Mouse (Mus musculus) MEL-GATA-1-ER (cell line): ENCODE data around the gene Cavin1.
A peak's percentile ranks its signal among the peaks of the same experiment; 100 is the strongest.
"Not testable (repeated sequence)": the region's sequence is repeated elsewhere in the genome, so short reads cannot be mapped to it uniquely, and the experiment has no call there.

Source experiments
- DNase-seq: peaks from one replicate; pipeline ENCODE4 v3.0.0-alpha.2; 2012; ENCODE audit warnings: low read depth; ENCODE audit errors: extremely low read depth

Gene Cavin1

DNA sequence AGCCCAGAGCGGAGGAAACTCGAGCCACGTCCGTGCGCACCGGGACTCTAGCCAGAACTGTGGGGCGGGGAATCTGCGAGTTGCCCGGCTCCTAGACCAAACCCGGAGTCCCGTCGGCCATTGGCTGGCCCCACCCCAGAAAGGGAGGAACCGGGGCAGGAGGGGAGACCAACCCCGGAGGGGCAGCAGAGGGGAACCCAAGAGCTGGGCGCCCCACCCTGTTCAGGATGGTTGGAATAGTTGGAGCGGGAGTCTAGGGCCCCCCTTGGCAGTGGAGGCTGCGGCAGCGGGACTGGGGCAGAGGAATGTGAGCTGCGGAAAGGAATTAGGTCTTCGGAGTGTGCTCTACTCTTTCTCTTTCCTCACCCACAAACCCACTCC lies at the start of gene Cavin1:
TSS of gene Cavin1 (minus strand) at position 331 of the 381 bp plus-strand sequence.
- no peak for DNase-seq

DNA sequence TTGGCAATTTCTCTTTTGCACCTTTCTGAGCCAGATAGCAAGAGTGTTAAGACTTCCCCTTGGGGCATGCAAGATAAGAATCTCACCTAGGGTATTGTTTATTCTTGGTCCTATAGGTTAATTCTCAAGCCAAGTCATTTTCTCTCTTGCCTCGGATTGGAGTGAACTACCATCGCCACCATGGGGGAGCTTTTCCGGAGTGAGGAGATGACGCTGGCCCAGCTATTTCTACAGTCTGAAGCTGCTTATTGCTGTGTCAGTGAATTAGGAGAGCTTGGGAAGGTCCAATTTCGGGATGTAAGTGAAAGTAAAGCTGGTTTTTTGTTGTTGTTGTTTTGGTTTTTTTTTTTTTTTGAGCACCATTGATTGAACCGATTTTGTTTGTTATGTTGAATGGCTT lies 41.0 kb upstream of the Cavin1 start:
- no peak for DNase-seq

DNA sequence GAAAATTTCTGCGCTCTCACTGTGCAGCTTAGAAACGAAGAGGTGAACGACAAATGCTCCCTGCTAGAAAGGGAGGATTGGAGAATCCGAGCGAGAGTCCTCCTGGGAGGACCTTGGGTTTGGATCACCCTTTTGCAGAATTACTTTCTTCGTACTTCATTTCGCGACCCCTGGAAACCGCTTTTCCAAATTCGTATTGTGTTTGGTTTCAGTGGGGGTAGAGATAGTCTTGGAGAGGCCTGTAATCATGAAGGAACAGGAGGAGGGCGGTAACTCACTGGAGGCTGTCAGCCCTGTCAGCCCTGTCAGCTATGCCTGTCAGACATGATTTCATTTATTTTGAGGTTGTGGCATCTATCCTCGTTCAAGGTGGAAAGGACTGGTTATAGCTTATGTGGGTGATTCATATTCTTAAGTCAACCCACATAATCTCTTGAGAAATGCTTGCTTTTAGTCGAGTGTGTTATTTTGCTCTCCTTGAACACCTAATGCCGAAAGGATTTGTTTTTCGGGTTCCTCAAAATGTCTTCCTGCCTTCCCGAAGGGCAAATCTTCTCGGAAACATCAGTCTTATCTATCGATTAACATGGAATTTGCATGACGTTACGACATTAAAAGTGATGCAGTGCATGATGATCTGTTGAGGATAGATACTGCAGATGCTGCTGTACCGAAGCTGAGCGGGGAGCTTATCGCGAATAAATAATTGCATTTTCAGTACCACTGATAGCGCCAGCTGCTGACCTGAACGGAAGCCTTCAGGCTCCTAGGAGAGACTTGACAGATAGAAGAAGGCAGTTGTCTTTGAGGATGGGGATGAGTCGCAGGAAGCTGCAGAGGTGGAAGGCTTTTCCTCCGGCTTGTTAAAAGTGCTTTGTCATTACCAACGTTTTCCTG lies 39.4 kb upstream of the Cavin1 start:
- DNase-seq, result peak; percentile 70

DNA sequence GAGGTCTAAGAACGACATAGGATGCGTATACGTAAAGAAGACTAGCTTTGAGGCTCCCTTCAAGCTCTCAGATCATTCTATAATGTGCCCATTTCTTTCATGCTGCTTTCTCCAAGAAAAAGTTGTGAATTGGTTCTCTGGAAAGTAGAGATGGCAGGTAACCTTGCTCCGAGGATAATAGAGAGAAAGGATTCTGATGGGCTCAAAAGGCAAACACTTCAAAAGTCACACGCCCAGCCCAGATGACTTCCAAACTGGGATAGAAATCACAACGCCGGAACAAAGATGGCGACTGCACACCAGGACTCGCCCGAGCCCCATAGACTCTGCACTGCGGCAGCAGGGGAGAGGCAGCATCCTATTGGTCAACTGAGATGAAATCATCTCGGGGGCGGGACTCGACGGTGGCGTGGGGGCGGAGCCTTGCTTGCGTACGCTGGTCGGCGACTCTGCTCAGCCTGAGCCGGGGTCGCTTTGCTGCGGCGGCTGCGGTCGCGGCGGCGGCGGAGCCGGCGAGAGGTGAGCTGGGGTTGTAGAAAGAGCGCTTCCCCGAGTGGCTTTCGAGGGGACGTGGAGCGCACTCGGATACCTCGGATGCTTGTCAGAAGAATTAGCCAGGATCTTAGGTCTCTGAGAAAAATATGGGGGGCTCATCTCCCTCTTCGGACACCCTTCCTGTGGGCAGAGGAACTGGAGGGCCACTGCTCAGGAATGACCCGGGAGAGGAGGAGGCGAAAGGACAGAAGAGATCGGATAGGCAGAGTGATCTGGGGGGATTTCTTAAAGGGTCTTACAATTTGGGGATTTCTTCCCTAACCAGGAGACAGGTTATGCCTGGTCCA lies 38.6 kb upstream of the Cavin1 start, which contains the start of gene Atp6v0a1:
TSS of gene Atp6v0a1 (plus strand) at position 407 of the 842 bp plus-strand sequence.
- peak; percentile 88 for DNase-seq

DNA sequence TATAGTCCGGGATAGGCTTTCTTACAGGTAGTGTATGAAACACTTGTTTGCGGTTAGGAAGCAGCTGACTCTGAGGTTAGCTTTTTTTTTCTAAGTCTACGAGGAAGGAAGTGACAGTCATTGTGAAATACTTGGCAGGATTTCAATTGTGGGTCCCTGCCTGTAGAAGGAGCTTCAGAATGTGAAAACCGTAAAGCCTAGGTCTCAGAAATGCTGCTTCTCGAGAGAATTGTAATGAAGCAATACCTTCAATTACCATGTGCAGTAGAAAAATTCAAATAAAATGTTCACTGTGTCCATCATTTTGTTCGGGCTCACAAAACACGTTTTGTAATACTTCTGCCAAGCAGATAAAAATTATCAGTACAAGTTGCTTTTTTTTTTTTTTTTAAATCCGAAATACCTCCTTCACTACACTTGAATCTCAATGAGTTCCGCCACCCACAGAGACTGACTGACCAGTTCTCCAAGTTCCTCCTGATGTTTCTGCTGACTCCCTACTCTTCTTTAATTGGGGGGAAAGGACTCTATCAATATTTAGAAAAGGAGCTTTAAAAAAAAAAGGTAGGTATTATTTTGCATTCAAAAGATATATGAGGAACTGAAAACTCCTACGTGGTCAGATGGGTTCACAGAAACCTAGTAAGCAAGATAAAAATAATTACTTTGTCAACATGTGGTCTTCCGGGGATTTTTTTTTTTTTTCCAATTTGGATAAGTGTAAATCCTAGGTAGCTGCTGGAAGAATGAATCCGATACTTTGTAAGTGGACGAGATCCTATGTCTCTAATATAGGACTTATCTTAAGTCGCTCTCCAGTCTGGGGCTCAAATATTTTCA lies 37.7 kb upstream of the Cavin1 start:
- peak; percentile 88 for DNase-seq

DNA sequence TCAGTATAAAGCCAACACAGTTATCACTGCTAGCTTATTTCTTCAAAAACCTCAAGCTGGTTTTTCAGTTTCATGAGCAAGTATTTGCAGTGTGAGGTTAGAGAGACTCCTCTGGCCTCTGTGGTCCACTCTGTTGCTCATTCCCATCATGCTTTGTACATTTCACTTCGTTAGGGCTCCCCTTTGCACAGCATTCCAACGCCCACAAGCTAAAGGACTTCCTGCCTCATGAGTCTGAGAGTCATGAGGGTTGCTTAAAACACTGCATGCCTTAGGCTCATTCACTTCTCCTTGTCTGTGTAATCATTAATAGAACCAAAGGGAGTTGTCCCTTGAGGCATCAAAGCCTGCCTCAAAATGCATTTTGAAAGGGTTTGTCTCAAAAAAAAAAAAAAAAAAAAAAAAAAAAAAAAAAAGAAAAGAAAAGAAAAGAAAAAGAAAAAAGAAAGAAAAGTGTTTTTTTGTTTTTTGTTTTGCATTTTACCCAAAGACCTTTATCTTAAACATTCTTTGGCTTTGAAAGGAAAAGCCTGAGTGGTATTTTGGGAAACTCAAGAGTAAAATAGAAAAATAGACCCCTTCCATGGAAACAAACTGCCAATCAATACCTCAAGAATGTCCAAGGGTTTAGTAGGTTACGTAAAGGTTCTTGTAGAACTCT lies 32.5 kb upstream of the Cavin1 start:
- no peak for DNase-seq

DNA sequence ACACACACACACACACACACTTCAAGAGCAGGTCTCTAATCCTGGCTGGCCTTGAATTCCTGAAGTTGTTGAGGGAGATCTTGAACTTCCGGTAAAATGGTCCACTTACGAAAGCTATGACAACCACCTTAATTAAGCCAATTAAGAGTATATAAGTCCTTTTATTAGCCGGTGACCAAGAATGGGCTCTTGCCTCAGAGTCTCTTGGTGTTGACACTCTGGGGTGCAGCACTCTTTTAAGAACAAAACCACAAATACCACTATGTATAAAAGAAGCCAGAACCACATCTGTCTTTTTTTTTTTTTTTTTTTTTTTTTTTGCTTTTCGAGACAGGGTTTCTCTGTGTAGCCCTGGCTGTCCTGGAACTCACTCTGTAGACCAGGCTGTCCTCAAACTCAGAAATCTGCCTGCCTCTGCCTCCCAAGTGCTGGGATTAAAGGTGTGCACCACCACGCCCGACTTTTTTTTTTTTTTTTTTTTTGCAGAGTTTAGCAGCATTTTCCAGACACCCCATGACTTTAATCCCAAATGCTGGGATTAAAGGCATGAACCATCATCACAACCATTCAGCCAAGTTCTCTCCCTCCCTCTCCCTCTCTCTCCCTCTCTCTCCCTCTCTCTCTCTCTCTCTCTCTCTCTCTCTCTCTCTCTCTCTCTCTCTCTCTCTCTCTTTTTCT lies 31.3 kb upstream of the Cavin1 start:
- DNase-seq, result not testable (repeated sequence)

DNA sequence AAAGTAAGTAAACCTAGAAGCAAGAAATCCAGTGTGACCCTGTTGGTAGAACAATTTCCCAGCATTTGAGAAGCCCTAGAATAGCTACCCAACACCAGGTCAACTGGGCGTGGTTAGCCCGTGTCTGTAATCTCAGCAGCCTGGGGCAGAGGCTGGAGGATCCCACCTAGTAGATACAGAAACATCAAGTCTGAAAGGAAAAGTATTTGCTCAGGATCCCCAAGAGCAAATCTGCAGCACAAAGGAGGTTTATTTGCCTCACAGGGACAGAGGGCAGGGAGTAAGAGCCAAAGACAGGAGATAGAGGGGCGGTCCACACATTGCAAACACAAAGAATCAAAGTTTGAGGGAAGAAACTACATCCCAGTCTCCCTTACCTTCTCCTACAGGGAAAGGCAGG lies 28.6 kb upstream of the Cavin1 start:
- no peak for DNase-seq

DNA sequence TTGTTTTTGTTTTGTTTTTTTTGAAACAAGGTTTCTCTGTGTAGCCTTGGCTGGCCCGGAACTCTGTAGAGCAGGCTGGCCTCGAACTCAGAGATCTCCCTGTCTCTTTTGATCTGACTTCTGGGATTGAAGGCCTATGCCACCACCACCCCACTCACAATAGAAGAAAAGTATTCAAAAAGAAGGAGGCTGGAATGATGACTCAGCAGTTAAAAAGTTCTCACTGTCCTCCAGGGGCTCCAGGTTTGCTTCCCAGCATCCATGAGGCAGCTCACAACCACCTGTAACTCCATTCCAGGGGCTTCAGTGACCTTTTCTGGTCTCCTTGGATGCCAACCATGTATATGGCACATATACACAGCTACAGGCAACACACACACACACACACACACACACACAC lies 28.1 kb upstream of the Cavin1 start:
- no peak for DNase-seq

DNA sequence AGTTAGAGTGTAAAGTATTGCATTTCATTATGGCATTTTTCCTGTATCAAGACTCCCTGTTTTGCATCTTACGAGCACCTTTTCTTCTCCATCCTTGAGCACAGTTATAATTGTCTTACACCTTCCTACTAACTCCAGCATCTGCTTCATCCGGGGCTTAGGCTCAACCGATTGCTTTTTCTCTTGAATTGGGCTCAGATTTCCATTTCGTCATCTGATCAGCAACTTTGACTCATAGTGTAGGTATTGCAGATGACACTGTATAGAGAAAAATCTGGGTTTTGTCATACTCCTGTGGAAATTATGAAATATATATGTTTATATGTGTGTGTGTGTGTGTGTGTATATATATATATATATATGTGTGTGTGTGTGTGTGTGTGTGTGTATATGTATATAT lies 25.8 kb upstream of the Cavin1 start:
- DNase-seq, result no peak

DNA sequence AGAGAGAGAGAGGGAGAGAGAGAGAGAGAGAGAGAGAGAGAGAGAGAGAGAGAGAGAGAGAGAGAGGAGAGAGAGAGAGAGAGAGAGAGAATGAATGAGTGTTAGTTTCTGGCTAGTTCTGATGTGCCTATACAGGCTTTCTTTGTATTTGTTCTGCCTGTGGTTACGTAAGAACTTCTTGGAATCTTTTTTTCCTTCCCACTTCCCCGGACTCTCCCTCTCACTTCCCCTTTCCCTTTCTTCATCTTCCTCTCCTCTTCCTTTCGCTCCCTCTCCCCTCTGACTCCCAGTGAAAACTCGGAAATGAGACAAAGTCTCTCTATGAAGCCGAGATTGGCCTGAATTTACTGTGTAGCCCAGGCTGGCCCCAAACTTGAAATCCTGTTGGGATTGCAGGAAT lies 24.0 kb upstream of the Cavin1 start:
- DNase-seq, result no peak

DNA sequence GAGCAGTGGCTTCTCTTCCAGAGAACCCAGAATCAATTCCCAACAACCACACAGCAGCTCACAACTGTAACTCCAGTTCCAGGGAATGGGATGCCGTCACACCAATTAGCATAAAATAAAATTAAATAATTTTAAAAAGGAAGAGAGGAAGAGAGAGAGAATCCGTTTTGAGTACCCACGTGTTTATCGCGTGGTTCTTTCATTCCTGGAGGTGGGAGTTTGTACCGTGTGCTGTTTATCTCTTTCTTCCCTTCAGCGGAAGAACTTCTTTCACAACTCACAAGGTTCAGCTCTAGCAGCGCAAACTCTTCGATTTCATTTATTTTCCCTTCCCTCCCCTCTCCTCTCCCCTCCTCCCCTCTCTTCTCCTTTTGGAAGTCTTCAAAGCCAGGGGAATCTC lies 23.5 kb upstream of the Cavin1 start:
- DNase-seq, result no peak

DNA sequence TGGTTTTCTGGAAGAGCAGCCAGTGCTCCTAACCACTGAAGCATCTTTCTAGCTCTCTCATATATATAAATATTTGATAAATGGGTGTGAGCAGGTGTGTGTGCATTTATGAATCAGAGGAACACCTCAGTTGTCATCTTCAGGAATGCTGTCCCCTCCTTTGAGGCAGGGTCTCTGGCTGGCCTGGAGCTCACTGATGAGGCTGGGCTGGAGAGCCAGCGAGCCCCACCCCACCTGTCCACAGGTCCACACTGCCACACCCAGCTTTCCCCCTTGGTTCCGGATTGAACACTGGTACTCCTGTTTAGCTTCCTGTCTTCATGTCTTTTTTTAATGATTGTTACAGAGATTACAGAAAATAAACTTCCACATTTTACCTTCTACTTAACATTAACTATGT lies 22.8 kb upstream of the Cavin1 start:
- DNase-seq, result no peak

DNA sequence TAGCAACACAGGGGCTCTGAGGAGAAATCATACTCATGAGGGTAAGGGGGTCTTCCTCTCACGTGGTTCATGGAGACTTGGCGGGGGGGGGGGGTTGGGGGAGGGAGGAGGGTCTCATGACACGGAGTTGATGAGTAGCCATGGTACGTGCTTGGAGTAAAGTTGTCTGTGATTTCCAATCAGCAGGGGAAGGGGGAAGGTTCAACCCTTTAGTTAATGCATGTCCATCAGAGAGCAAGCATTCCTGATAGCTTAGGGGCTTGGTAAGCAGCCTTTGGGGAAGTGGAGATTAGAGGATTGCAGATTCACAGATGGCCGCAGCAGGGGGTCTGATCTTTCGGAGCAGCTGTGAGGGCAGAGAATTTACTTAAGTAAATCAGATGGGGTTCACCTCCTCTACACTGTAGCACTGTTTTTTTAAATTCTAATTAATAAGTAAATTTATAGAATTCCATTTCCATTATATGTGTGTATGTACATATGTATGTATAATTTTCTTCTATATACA lies 20.4 kb upstream of the Cavin1 start:
- DNase-seq, result no peak

DNA sequence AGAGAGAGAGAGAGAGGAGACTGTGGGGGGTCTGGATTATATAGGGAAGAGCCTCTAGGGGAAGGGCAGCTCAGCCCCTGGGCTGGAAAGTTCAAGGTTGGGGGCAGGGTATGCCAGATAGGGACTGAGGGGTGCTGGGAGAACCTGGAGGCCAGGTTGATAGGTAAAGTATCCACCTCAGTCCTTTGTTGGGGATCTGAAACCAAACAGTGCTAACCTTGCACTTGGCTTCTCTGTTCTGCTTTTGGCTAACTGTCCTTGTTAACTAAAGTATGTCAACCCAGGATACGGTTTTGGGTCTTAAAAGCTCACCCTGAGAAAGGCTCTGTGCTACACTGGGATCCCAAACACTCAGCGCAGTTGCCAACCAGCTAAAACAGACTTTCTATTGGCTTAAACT lies 19.0 kb upstream of the Cavin1 start:
- DNase-seq, result no peak

DNA sequence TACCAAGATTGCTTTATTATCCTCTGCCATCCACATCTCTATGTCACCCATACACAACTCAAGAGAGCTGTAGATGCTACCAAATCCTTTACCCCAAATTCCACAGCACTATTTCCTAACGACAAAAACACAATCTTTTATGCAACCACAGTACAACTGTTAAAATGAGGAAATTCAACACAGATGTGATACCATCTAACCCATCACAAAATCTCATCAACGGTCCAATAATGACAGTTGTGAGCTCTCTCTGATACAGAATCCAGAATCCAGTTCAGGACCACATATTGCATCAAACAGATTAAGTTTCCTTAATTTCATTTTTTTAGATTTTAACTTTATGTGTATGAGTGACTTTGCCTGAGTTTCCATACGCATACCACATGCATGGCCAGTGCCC lies 18.0 kb upstream of the Cavin1 start:
- no peak for DNase-seq

DNA sequence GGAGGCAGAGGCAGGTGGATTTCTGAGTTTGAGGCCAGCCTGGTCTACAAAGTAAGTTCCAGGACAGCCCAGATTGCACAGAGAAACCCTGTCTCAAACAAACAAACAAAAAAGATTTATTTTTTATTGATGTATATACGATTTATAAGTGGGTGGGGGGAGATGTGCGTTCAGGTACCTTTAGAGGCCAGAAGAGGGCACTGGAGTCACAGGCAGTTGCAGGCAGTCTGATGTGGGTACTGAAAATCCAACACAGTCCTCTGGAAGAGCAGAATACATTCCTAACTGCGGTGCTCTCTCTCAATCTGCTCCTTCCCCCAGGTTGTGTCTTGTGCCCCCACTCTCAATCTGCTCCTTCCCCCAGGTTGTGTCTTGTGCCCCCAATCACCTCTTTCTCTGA lies 14.9 kb upstream of the Cavin1 start:
- DNase-seq, result no peak

DNA sequence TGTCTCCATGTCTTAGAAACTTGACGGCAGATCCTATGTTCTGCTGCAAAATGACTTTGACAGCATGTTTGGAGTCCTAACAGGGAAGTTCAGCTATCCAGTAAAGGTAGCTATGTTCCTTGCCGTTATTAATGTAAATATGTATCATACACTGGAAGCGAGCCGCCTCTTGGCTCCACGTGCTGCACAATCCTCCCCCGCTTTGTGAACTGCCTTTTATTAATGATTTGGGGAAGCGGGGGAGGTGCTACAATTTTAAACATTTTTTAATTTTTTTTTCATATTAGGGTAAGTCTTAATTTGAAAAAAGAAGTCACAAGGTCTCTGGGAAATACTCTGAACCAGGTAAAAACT lies 13.1 kb upstream of the Cavin1 start:
- DNase-seq, result no peak

DNA sequence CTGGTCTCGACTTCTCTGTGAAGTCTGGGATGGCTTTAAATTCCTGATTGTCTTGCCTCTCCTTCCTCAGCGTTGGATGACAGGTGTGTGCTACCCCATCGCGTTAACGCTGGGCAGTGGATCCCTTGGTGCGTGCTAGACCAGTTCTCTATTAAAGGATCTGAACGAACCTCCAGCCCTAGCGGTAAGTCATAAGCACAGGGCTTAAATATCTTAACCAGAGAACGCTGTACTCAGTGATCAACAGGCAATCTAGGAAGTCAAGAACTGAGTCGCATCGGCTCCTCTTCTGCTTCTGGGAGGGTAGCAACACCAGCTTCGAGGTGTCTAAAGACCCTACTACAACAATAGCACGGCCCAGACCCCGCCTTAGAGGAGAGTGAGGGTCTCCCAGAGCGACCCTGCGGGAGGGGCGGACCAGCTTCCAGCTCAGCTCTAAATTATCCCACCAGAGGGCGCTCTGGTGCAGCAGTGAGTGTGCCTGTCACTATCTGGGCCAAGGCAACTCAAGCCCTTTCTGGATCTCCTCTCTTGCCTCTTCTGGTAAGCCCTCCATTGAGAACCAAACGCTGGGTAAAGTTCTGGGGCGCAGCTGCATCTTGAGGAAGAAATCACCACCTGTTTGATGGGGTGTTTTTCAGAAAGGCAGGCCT lies 12.6 kb upstream of the Cavin1 start:
- DNase-seq, result peak; percentile 51

DNA sequence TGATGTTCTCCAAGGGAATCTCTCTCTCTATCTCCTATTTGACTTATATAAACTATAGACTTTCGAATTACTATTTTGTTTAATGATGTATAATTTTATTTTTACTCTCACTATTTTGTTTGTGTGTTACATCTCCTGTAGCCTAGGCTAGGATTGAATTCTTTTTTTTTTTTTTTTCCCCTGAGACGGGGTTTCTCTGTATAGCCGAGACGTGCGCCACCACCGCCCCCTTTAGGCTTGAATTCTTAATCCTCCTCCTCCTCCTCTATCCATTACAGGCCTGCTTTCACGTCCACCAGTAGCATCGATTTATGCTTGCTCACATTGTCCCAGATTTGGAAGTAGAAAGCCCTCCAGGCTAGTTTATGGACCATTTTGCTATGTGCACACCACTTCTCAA lies 11.4 kb upstream of the Cavin1 start:
- DNase-seq, result no peak
